Mouse (Mus musculus): ENCODE data around the gene Prkar2b. TPM values are rescaled to one million over a fixed set of nuclear protein-coding genes. Genes with fewer than 3 reads are reported as not detected.
A peak's percentile ranks its signal among the peaks of the same experiment; 100 is the strongest.

Gene Prkar2b
- polyA plus RNA-seq, 1 experiment from 2014 or later = 73.7 TPM

GRCm38 (mm10) chr12:31949759-31950658, 111.1 kb downstream of the Prkar2b start, which contains the start of gene Hbp1:
Gene Hbp1 (minus strand): TSS chr12:31950535.
- H3K36me3 ChIP-seq (ENCODE audit: control insufficient read depth, insufficient read depth, low read length) = no peaks in the 10 kb centered on the region
- H3K4me2 ChIP-seq = peak within 1 kb of the TSS; percentile 52
- peak; percentile 93 for ATAC-seq (ENCODE audit: low FRiP score)
- H3K27ac ChIP-seq (ENCODE audit: low read depth, low read length) = peak within 1 kb of the TSS; percentile 98
- H3K4me1 ChIP-seq (ENCODE audit: control insufficient read depth, insufficient read depth, low read length) = peaks cover 4% of the 10 kb centered on the region; the same call in 1 of the 2 replicates
- peak within 1 kb of the TSS; percentile 84 for H3K9ac ChIP-seq (ENCODE audit: low read length)
- 1% methylated on average over 62 of the region's 71 CpGs for WGBS
- peak within 1 kb of the TSS; percentile 92 for H3K4me3 ChIP-seq (ENCODE audit: low read depth, low read length)
- H3K27me3 ChIP-seq (ENCODE audit: control insufficient read depth, insufficient read depth, low read length) = no peaks in the 10 kb centered on the region
- peak; percentile 99 for DNase-seq (ENCODE audit: low spot score, missing footprints)
- H3K9me3 ChIP-seq (ENCODE audit: control insufficient read depth, low read length) = no peaks in the 10 kb centered on the region

- ATAC-seq (ENCODE audit: low FRiP score) = peak; percentile 85
- no peaks in the 10 kb centered on the region for H3K36me3 ChIP-seq (ENCODE audit: control insufficient read depth, insufficient read depth, low read length)
- peak overlapping the region; percentile 98 for H3K27ac ChIP-seq (ENCODE audit: low read depth, low read length)
- DNase-seq (ENCODE audit: low spot score, missing footprints) = peak; percentile 98
- H3K27me3 ChIP-seq (ENCODE audit: control insufficient read depth, insufficient read depth, low read length) = no peaks in the 10 kb centered on the region
- H3K4me1 ChIP-seq (ENCODE audit: control insufficient read depth, insufficient read depth, low read length) = peaks cover 4% of the 10 kb centered on the region; the same call in 1 of the 2 replicates
- no peaks in the 10 kb centered on the region for H3K9me3 ChIP-seq (ENCODE audit: control insufficient read depth, low read length)
- H3K4me2 ChIP-seq = peak overlapping the region; percentile 52
- peak overlapping the region; percentile 92 for H3K4me3 ChIP-seq (ENCODE audit: low read depth, low read length)
- peak overlapping the region; percentile 84 for H3K9ac ChIP-seq (ENCODE audit: low read length)
- WGBS = under 1% methylated on average over 53 of the region's 58 CpGs
Observed at GRCm38 (mm10) chr12:31949193-31949741, 111.8 kb downstream of the Prkar2b start.

- 28% methylated on average over 7 of the region's 7 CpGs for WGBS
- ATAC-seq (ENCODE audit: low FRiP score) (no peak), DNase-seq (ENCODE audit: low spot score, missing footprints) (peak; percentile 86)
- Histone ChIP-seq H3K36me3 (ENCODE audit: control insufficient read depth, insufficient read depth, low read length) (peaks cover 5% of the 10 kb centered on the region; the same call in 1 of the 2 replicates), H3K9ac (ENCODE audit: low read length) (peak overlapping the region; percentile 84), H3K4me2 (peak overlapping the region; percentile 52), H3K9me3 (ENCODE audit: control insufficient read depth, low read length) (no peaks in the 10 kb centered on the region), H3K27me3 (ENCODE audit: control insufficient read depth, insufficient read depth, low read length) (no peaks in the 10 kb centered on the region), H3K27ac (ENCODE audit: low read depth, low read length) (peak overlapping the region; percentile 98), H3K4me1 (ENCODE audit: control insufficient read depth, insufficient read depth, low read length) (peaks cover 4% of the 10 kb centered on the region; the same call in 1 of the 2 replicates), H3K4me3 (ENCODE audit: low read depth, low read length) (peak overlapping the region; percentile 92)
Observed at GRCm38 (mm10) chr12:31948101-31949000, 112.7 kb downstream of the Prkar2b start.

GRCm38 (mm10) chr12:31947476-31947875, 113.6 kb downstream of the Prkar2b start:
- 95% methylated on average over 5 of the region's 5 CpGs for WGBS
- no peak for ATAC-seq (ENCODE audit: low FRiP score)

GRCm38 (mm10) chr12:31944405-31944804, 116.7 kb downstream of the Prkar2b start:
- no peak for ATAC-seq (ENCODE audit: low FRiP score)
- Histone ChIP-seq H3K27ac (ENCODE audit: low read depth, low read length) (no peak overlapping the region), H3K4me3 (ENCODE audit: low read depth, low read length) (no peak overlapping the region), H3K4me1 (ENCODE audit: control insufficient read depth, insufficient read depth, low read length) (no peaks in the 10 kb centered on the region; the same call in 1 of the 2 replicates), H3K36me3 (ENCODE audit: control insufficient read depth, insufficient read depth, low read length) (peaks cover 16% of the 10 kb centered on the region), H3K4me2 (no peak overlapping the region), H3K9ac (ENCODE audit: low read length) (no peak overlapping the region), H3K27me3 (ENCODE audit: control insufficient read depth, insufficient read depth, low read length) (no peaks in the 10 kb centered on the region), H3K9me3 (ENCODE audit: control insufficient read depth, low read length) (no peaks in the 10 kb centered on the region)
- WGBS = 94% methylated on average over 2 of the region's 2 CpGs
- DNase-seq (ENCODE audit: low spot score, missing footprints) = peak; percentile 73

More at GRCm38 (mm10) chr12:31947476-31947875, 113.6 kb downstream of the Prkar2b start:
- H3K9ac ChIP-seq (ENCODE audit: low read length) = no peak overlapping the region
- peaks cover 9% of the 10 kb centered on the region; the same call in 1 of the 2 replicates for H3K36me3 ChIP-seq (ENCODE audit: control insufficient read depth, insufficient read depth, low read length)
- DNase-seq (ENCODE audit: low spot score, missing footprints) = peak; percentile 85
- peaks cover 4% of the 10 kb centered on the region; the same call in 1 of the 2 replicates for H3K4me1 ChIP-seq (ENCODE audit: control insufficient read depth, insufficient read depth, low read length)
- no peaks in the 10 kb centered on the region for H3K9me3 ChIP-seq (ENCODE audit: control insufficient read depth, low read length)
- no peaks in the 10 kb centered on the region for H3K27me3 ChIP-seq (ENCODE audit: control insufficient read depth, insufficient read depth, low read length)
- H3K4me2 ChIP-seq = no peak overlapping the region
- no peak overlapping the region for H3K27ac ChIP-seq (ENCODE audit: low read depth, low read length)
- no peak overlapping the region for H3K4me3 ChIP-seq (ENCODE audit: low read depth, low read length)

GRCm38 (mm10) chr12:31943020-31943654, 118.0 kb downstream of the Prkar2b start:
- Histone ChIP-seq H3K27ac (ENCODE audit: low read depth, low read length) (no peak overlapping the region), H3K9ac (ENCODE audit: low read length) (no peak overlapping the region), H3K36me3 (ENCODE audit: control insufficient read depth, insufficient read depth, low read length) (peaks cover 18% of the 10 kb centered on the region), H3K4me2 (no peak overlapping the region), H3K4me3 (ENCODE audit: low read depth, low read length) (no peak overlapping the region), H3K4me1 (ENCODE audit: control insufficient read depth, insufficient read depth, low read length) (no peaks in the 10 kb centered on the region; the same call in 1 of the 2 replicates), H3K27me3 (ENCODE audit: control insufficient read depth, insufficient read depth, low read length) (no peaks in the 10 kb centered on the region), H3K9me3 (ENCODE audit: control insufficient read depth, low read length) (no peaks in the 10 kb centered on the region)
- WGBS = 90% methylated on average over 4 of the region's 4 CpGs
- ATAC-seq (ENCODE audit: low FRiP score) = no peak
- peak; percentile 19 for DNase-seq (ENCODE audit: low spot score, missing footprints)

GRCm38 (mm10) chr12:31939026-31939425, 122.1 kb downstream of the Prkar2b start:
- no peaks in the 10 kb centered on the region for H3K4me1 ChIP-seq (ENCODE audit: control insufficient read depth, insufficient read depth, low read length)
- no peak overlapping the region for H3K27ac ChIP-seq (ENCODE audit: low read depth, low read length)
- peaks cover 20% of the 10 kb centered on the region for H3K36me3 ChIP-seq (ENCODE audit: control insufficient read depth, insufficient read depth, low read length)
- H3K9me3 ChIP-seq (ENCODE audit: control insufficient read depth, low read length) = no peaks in the 10 kb centered on the region
- no peak overlapping the region for H3K9ac ChIP-seq (ENCODE audit: low read length)
- no peak overlapping the region for H3K4me2 ChIP-seq
- peak; percentile 73 for DNase-seq (ENCODE audit: low spot score, missing footprints)
- no peak overlapping the region for H3K4me3 ChIP-seq (ENCODE audit: low read depth, low read length)
- H3K27me3 ChIP-seq (ENCODE audit: control insufficient read depth, insufficient read depth, low read length) = no peaks in the 10 kb centered on the region
- no peak for ATAC-seq (ENCODE audit: low FRiP score)

- H3K9ac ChIP-seq (ENCODE audit: low read length) = no peak overlapping the region
- DNase-seq (ENCODE audit: low spot score, missing footprints) (peak; percentile 62), ATAC-seq (ENCODE audit: low FRiP score) (no peak)
- no peak overlapping the region for H3K4me2 ChIP-seq
- H3K4me1 ChIP-seq (ENCODE audit: control insufficient read depth, insufficient read depth, low read length) = no peaks in the 10 kb centered on the region
- H3K36me3 ChIP-seq (ENCODE audit: control insufficient read depth, insufficient read depth, low read length) = peaks cover 16% of the 10 kb centered on the region
- no peaks in the 10 kb centered on the region for H3K9me3 ChIP-seq (ENCODE audit: control insufficient read depth, low read length)
- no peak overlapping the region for H3K4me3 ChIP-seq (ENCODE audit: low read depth, low read length)
- no peak overlapping the region for H3K27ac ChIP-seq (ENCODE audit: low read depth, low read length)
- H3K27me3 ChIP-seq (ENCODE audit: control insufficient read depth, insufficient read depth, low read length) = no peaks in the 10 kb centered on the region
- 92% methylated on average over 4 of the region's 4 CpGs for WGBS
Observed at GRCm38 (mm10) chr12:31938391-31938997, 122.6 kb downstream of the Prkar2b start.
